Mouse (Mus musculus): ENCODE data around the gene Slc46a1. TPM values are rescaled to one million over a fixed set of nuclear protein-coding genes. Genes with fewer than 3 reads are reported as not detected.

Slc46a1 gene
- total and polyA plus RNA-seq, 3 experiments, result 4.4 to 6.1 (median 6.0) TPM

- in situ Hi-C loops (cut with MboI; ENCODE audit: low pct_ligation_motif_present, low pct_unique_long_range_greater_than_20kb, low sequenced_read_pairs) (no loop called here), dilution Hi-C loops (cut with MboI; ENCODE audit: extremely low pct_ligation_motif_present, extremely low pct_unique_long_range_greater_than_20kb, low sequenced_read_pairs) (no loop called here)
- H3K36me3 ChIP-seq (replicated peaks in 1 of 2; ENCODE audit: control insufficient read depth in 1 of 2, insufficient read depth in 1 of 2, low read length in 1 of 2), result peaks cover 0 to 2% of the 10 kb centered on the region in 2 experiments
- no peak overlapping the region for H3K9ac ChIP-seq (ENCODE audit: insufficient read depth, low read depth)
- H3K27me3 ChIP-seq (replicated peaks), result peaks cover 2% of the 10 kb centered on the region
- H3K27ac ChIP-seq (ENCODE audit: insufficient read depth, low read depth), result no peak overlapping the region
- peaks cover 7 to 14% of the 10 kb centered on the region in 2 experiments for H3K4me1 ChIP-seq (ENCODE audit: control insufficient read depth in 1 of 2, insufficient read depth in 2 of 2)
- TF ChIP-seq ELF1 (IDR thresholded peaks at IDR 0.05; ENCODE audit: low read depth, low read length) (no peak), CTCF (conservative IDR thresholded peaks at IDR 0.05 in 1 of 2, IDR thresholded peaks at IDR 0.05 in 1 of 2; ENCODE audit: low read depth in 2 of 2, low read length in 2 of 2) (no peak), USF1 (IDR thresholded peaks at IDR 0.05; ENCODE audit: low read depth, low read length) (no peak), RAD21 (IDR thresholded peaks at IDR 0.05; ENCODE audit: low read depth, low read length) (no peak)
- no peaks in the 10 kb centered on the region for H3K9me3 ChIP-seq (replicated peaks; ENCODE audit: low read length)
- H3K79me2 ChIP-seq (replicated peaks; ENCODE audit: control insufficient read depth, extremely low read depth, insufficient read depth, poor library complexity, severe bottlenecking), result no peaks in the 10 kb centered on the region
- no peak overlapping the region for H3K4me2 ChIP-seq (ENCODE audit: insufficient read depth, low read depth, poor library complexity, severe bottlenecking)
- no peak for DNase-seq (ENCODE audit: extremely low read depth)
- no peak overlapping the region for H3K4me3 ChIP-seq (replicated peaks in 1 of 3; ENCODE audit: low read depth in 2 of 3, low read length in 2 of 3, poor library complexity in 1 of 3)
Measured at GRCm38 (mm10) chr11:78467515-78467914, 2.0 kb downstream of the Slc46a1 start.

GRCm38 (mm10) chr11:78467932-78468331 lies 2.4 kb downstream of the Slc46a1 start:
- DNase-seq (ENCODE audit: extremely low read depth), result no peak
- Histone ChIP-seq H3K4me2 (ENCODE audit: insufficient read depth, low read depth, poor library complexity, severe bottlenecking) (no peak overlapping the region), H3K79me2 (replicated peaks; ENCODE audit: control insufficient read depth, extremely low read depth, insufficient read depth, poor library complexity, severe bottlenecking) (no peaks in the 10 kb centered on the region), H3K9ac (ENCODE audit: insufficient read depth, low read depth) (no peak overlapping the region), H3K4me1 (ENCODE audit: control insufficient read depth in 1 of 2, insufficient read depth in 2 of 2) (peaks cover 7 to 14% of the 10 kb centered on the region in 2 experiments), H3K4me3 (replicated peaks in 1 of 3; ENCODE audit: low read depth in 2 of 3, low read length in 2 of 3, poor library complexity in 1 of 3) (no peak overlapping the region), H3K9me3 (replicated peaks; ENCODE audit: low read length) (no peaks in the 10 kb centered on the region), H3K27me3 (replicated peaks) (peaks cover 2% of the 10 kb centered on the region), H3K36me3 (replicated peaks in 1 of 2; ENCODE audit: control insufficient read depth in 1 of 2, insufficient read depth in 1 of 2, low read length in 1 of 2) (peaks cover 0 to 2% of the 10 kb centered on the region in 2 experiments), H3K27ac (ENCODE audit: insufficient read depth, low read depth) (no peak overlapping the region)
- no peak for TF ChIP-seq BHLHE40 (IDR thresholded peaks at IDR 0.05; ENCODE audit: low read depth, low read length)
- TF ChIP-seq MEF2A (IDR thresholded peaks at IDR 0.05; ENCODE audit: borderline replicate concordance, low read depth, low read length), result no peak
- TF ChIP-seq USF2 (conservative IDR thresholded peaks at IDR 0.05; ENCODE audit: low read depth, low read length), result no peak
- TF ChIP-seq HCFC1 (IDR thresholded peaks at IDR 0.05; ENCODE audit: low read depth, low read length), result no peak
- no peak for TF ChIP-seq MAZ (IDR thresholded peaks at IDR 0.05; ENCODE audit: low read depth, low read length)
- no peak for TF ChIP-seq CHD1 (IDR thresholded peaks at IDR 0.05; ENCODE audit: low read depth, low read length)
- TF ChIP-seq ZC3H11A (IDR thresholded peaks at IDR 0.05; ENCODE audit: low read depth, low read length), result no peak
- no peak for TF ChIP-seq ZMIZ1 (IDR thresholded peaks at IDR 0.05; ENCODE audit: low read depth, low read length)
- no peak for TF ChIP-seq ZNF384 (IDR thresholded peaks at IDR 0.05; ENCODE audit: low read depth, low read length)
- TF ChIP-seq ETS1 (conservative IDR thresholded peaks at IDR 0.05; ENCODE audit: low read depth, low read length), result no peak
- no peak for TF ChIP-seq POLR2AphosphoS2 (IDR thresholded peaks at IDR 0.05; ENCODE audit: low read depth, low read length)
- TF ChIP-seq EP300 (IDR thresholded peaks at IDR 0.05; ENCODE audit: low read length), result no peak
- no peak for TF ChIP-seq TCF12 (IDR thresholded peaks at IDR 0.05; ENCODE audit: low read depth, low read length)
- no peak for TF ChIP-seq NRF1 (IDR thresholded peaks at IDR 0.05; ENCODE audit: low read depth, low read length)
- dilution Hi-C loops (cut with MboI; ENCODE audit: extremely low pct_ligation_motif_present, extremely low pct_unique_long_range_greater_than_20kb, low sequenced_read_pairs), result no loop called here
- in situ Hi-C loops (cut with MboI; ENCODE audit: low pct_ligation_motif_present, low pct_unique_long_range_greater_than_20kb, low sequenced_read_pairs), result no loop called here

Measured in CH12.LX (cell line).